Mouse (Mus musculus) retina, embryonic 14.5 days (tissue): ENCODE results near the gene Pdcd2l.

ENCODE experiments used
- DNase-seq: peaks from one replicate; pipeline ENCODE4 v3.0.0-alpha.2; 2015; ENCODE audit warnings: low spot score

The Pdcd2l gene

GRCm38 (mm10) chr7:34196132-34197128 lies at the start of gene Pdcd2l:
Gene Pdcd2l, minus strand, starts transcription at chr7:34196661.
- peak; percentile 91 for DNase-seq

DNA sequence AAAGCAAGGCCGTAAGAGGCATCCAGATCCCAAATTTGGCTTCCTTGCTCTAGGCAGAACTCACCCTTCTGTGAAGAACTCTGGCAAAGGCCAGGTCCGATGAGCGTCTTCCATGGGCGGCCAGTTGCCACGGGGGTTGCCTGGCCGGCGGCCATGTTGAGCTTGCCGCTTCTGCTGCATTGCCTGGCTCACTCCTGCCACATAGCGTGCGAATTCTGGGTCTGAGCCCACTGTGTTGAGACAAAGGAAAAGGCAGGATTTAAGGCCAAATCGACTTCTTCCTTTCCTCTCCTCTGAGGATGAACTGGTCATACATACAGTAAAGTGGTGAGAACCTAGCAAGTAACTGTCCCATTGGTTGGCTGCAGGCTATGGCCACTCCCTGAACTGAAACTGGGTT lies 45.7 kb upstream of the Pdcd2l start:
- DNase-seq = no peak

DNA sequence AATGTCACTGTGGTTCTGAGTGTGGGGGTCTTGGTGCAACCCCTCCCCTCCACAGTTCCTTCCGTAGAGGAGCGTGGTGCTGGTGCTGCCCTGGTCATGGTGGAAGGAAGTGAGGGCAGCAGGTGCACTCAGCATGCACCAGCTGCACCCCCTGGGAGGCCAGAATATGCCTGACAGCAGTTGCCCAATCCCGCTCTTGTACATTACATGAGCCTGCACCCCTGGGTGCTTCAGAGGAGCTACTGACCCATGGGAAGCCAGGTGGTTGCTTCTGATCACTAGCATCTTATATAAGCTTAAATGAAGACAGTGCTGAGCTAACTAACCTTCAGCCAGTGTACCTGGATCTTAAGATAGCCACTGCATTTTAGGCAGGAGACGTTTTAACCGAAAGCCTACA lies 41.6 kb upstream of the Pdcd2l start:
- DNase-seq = no peak

DNA sequence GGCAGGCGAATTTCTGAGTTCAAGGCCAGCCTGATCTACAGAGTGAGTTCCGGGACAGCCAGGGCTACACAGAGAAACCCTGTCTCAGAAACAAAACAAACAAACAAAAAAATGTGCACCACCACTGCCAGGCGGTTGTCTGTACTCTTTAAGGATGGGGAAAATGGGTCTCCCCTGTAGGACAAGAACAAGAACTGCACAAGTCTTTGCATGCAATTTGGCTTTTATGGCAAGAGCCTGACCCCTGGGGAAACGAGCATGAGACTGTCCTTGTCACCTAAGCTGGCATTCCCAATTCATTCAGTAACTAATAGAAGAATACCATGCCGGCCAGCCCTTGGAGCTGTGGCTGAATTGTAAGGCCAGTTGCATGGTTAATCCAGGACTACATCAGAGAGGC lies 39.1 kb upstream of the Pdcd2l start:
- no peak for DNase-seq

DNA sequence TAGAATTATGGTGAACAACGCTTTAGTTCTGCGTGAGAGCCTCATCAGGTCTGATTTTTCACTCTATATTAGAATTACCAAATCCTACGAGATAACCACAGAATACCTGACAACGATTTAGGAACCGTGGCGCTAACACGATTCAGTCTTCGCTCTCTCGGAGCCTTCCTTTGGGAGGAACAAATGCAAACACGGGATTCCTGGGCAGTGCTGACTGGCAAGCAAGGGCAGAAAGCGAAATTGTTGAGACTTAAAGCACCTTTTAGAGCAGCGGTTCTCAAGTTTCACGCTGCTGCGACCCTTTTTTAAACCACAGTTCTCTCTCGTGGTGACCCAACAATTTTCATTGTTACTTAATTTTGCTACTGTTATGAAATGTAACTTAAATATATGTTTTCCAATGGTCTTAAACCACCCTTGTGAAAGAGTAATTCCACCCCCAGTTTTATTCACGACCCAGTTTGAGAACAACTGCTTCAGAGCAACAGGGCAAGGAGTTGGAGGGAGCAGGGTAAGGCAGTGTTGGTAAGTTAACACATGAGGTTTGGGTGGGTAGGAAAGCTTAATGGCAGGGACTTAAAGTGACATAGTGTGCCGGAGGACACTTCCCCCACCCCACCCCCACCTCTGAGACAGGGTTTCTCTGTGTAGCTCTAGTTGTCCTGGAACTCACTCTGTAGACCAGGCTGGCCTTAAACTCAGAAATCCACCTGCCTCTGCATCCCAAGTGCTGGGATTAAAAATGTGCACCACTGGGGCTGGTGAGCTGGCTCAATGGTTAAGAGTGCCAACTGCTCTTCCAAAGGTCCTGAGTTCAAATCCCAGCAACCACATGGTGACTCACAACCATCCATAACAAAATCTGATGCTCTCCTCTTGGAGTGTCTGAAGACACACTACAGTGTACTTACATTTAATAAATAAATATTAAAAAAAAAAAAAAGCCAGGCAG lies 38.4 kb upstream of the Pdcd2l start:
- DNase-seq = no peak

DNA sequence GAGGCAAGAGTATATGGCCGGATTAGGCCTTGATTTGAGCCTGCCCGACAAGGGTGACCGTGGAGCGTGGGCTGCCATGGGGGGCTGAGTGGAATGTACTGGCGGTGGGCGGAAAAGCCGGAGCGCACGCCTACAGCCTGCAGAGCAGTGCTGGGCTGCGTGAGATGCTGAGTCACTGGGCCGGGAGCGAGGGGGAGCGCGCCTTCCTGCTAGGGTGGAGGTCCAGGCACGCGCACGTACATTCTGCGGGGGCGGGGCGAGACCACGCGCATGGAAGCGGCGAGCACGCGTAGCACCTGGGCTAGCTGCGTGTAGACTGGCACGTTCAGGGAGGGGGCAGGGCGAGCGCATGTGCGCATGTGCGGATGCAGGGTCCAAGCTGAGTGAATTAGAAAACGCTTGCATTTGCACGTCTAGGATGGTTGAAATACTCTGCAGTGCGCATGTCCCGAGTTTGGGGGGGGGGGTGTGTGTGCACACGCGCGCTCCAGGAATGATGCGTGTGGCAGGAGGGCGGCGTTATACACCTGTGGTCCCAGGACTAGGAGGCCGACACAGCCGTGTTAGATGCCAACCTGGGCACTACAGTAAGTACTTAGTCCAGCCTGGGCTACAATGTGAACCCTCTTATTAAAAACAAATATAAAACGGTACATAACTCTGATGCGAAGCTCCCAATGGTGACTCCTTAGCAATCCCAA lies 37.6 kb upstream of the Pdcd2l start:
- peak; percentile 95 for DNase-seq

- DNase-seq = no peak
Observed at GRCm38 (mm10) chr7:34232785-34233725, 36.6 kb upstream of the Pdcd2l start.

DNA sequence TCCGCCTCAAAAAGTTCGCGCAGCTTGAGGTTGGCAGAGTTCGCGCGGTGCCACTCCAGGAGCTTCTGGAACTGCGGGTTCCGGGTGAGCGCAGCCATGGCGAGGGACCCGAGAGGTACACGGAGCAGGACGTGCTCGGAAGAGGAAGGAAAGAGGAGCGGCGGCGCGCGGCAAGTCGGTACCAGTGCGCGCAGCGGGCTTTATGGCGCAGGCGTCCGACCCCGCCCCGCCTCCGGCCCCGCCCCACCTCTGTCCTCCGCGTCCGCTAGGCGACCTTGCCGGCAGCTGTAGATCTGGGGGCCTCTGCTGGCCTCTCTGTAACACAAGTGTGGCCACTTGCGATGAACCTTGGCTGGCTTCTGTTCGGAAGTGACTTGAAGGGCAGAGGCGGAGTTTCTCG lies 33.7 kb upstream of the Pdcd2l start, which contains the start of gene Gpi1:
Gene Gpi1, minus strand, starts transcription at position 221 of the 400 bp plus-strand sequence.
- DNase-seq = peak; percentile 91

DNA sequence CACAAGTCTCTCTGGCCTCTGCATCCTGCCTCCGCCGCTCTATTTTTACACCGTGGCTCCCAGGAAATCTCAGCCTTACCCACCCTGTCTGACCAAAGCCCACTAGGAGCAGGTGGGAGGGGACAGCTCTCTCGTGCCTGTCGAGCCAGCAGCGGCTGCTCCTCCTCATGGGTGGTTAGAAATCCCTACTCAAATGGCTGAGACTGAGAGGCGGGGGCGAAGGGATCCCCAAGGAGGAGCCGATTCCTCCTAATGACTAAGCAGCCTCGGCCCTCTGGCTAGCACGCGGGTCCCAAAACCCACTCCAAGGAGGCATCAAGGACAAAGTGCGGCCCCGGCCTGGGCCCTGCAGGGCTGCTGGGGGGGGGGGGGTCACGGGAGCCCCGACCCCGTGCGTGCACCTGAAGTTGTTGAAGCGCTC lies 33.2 kb upstream of the Pdcd2l start:
- peak; percentile 67 for DNase-seq

DNA sequence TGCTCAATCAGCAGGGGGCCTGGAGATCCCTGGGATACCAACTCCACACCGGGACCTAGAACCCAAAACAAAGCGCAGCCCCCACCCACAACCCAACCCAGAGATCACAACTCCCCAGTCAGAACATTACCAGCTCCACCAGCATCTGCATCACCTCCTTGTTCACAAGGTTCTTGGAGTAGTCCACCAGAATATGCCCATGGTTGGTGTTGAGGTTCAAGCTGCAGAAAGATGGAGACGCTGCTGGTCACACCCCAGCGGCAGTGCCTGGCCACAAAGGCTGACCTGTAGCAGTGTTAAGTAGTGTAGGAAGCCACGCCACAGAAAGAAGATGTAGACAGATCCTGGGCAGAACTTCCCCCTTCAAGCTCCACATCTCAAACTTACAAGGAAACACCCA lies 32.7 kb upstream of the Pdcd2l start:
- no peak for DNase-seq

GRCm38 (mm10) chr7:34228641-34229040 lies 32.2 kb upstream of the Pdcd2l start:
- no peak for DNase-seq

GRCm38 (mm10) chr7:34226846-34227245 lies 30.4 kb upstream of the Pdcd2l start:
- no peak for DNase-seq

DNA sequence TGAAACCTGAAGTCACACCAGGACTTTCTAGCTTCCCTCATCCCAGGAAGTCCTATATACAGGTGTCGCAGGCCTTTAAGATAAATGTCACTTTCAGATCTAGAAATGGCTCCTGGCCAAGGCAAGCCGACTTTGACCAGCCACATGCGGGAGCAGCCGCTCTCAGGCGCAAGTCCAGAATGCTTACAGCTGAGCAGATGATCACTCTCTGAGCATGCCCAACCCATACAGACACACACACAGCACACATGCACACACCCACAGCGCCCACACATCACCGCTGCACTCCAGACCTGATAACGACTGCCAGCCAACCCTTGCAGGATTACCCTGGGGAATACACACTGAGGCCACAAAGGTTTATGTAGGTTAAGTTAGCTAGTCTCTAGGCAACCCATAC lies 29.6 kb upstream of the Pdcd2l start:
- DNase-seq = no peak

- no peak for DNase-seq
Observed at GRCm38 (mm10) chr7:34224308-34224707, 27.8 kb upstream of the Pdcd2l start.

GRCm38 (mm10) chr7:34222340-34222739 lies 25.9 kb upstream of the Pdcd2l start:
- no peak for DNase-seq

- DNase-seq = no peak
Observed at GRCm38 (mm10) chr7:34221594-34222250, 25.3 kb upstream of the Pdcd2l start.

DNA sequence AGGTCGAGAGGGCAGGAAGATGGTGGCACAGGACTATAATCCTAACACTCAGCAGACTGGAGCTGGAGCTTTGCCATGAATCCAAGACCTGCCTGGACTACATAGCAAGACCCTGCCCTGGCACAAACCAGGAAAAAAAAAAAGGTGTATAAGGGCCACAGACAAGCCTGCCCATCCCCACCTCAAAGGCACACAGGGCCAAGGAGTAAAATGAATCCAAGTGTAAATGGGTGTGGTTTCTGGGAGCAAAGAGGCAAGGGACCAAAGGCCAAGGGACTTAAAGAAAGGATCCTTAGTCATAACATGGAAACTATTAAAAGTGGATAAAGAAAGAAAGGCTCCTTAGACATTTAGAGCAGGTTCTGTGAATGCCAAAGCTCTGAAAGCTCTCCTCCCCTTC lies 22.0 kb upstream of the Pdcd2l start:
- no peak for DNase-seq

GRCm38 (mm10) chr7:34216474-34216873 lies 20.0 kb upstream of the Pdcd2l start:
- no peak for DNase-seq

- no peak for DNase-seq
Observed at GRCm38 (mm10) chr7:34215481-34215880, 19.0 kb upstream of the Pdcd2l start.

GRCm38 (mm10) chr7:34214644-34215043 lies 18.2 kb upstream of the Pdcd2l start:
- DNase-seq = no peak
